Mouse (Mus musculus) embryonic fibroblast, embryonic 13.5 days (primary cell): Measurements from ENCODE around the gene Cacng1. TPM values are rescaled to one million over a fixed set of nuclear protein-coding genes. Genes with fewer than 3 reads are reported as not detected.

Source experiments
- H3K27ac ChIP-seq: 2 replicates; pipeline ENCODE4 v1.5.1; 2012; ENCODE audit warnings: low read length, control low read depth, inconsistent platforms; ENCODE audit not compliant: insufficient read depth
- H3K4me1 ChIP-seq: 2 replicates; pipeline ENCODE4 v1.6.1; 2011; ENCODE audit warnings: low read length; ENCODE audit not compliant: control insufficient read depth, insufficient read depth
- H3K4me3 ChIP-seq: 2 replicates; pipeline ENCODE4 v1.5.1; 2011; ENCODE audit warnings: mild to moderate bottlenecking, control low read depth, low read length; ENCODE audit not compliant: insufficient read depth
- CTCF ChIP-seq: IDR thresholded peaks from 2 replicates; pipeline ENCODE4 v1.5.1; 2011; ENCODE audit warnings: mild to moderate bottlenecking, control low read depth, low read length, moderate library complexity, borderline replicate concordance; ENCODE audit not compliant: insufficient read depth
- POLR2A ChIP-seq: IDR thresholded peaks from 2 replicates; pipeline ENCODE4 v1.6.1; 2011; ENCODE audit warnings: low read depth, mild to moderate bottlenecking, control low read depth, low read length, moderate library complexity
- polyA plus RNA-seq: library from polyadenylated mRNA; stranded (reverse); fragments of >200 nt; gene quantifications from 2 replicates; pipeline ENCODE4 v1.2.4, GENCODE M21; 2011; ENCODE audit warnings: low read depth; ENCODE audit not compliant: missing spikeins, insufficient read length

Cacng1 gene
- polyA plus RNA-seq: not detected in 2 replicates

GRCm38 (mm10) chr11:107716332-107716938, at the start of gene Cacng1:
Gene Cacng1, minus strand, starts transcription at chr11:107716522.
- no peaks in the 10 kb centered on the region for H3K4me1 ChIP-seq

DNA sequence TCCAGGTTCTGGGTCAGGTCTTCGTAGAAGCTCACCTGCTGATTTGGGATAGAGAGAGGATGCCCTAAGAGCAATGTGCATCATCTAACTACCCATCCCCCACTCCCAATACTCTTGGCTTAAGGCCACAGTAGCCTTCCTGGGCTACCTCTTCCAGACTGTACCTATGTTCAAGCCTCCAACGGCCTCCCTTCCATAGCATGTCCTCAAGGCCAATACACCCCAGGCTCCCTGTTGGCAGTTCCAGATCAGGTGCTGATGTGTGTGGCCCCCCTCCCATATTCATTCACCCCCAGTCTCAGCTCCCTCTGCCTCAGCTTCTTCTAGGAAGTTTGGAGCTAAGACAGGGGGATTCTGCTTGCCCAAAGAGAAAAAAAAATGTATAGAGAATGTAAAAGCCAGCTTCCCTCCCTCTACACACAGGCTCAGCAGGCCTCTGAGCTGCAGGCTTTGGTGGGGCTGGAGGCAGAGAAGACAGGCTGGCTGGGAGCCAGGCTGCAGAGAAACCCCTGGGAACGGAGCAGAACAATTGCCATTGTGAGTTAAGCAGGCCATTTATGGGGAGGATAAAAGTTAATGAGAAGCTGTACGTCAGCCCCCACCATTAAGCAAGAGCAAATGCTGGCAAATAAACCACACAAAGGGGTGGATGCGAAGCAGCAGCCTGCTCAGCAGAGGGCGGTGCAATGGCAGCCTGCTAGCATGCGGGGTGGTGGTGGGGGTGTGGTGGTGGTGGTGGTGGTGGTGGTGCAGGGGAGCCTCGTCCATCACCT, 46.6 kb upstream of the Cacng1 start:
- H3K27ac ChIP-seq: no peak overlapping the region
- TF ChIP-seq POLR2A (no peak), CTCF (no peak)

More at GRCm38 (mm10) chr11:107716332-107716938, at the start of gene Cacng1:
- TF ChIP-seq CTCF (no peak), POLR2A (no peak)
- Histone ChIP-seq H3K4me3 (no peak within 1 kb of the TSS), H3K27ac (no peak within 1 kb of the TSS)

GRCm38 (mm10) chr11:107761790-107762500, 45.6 kb upstream of the Cacng1 start:
- TF ChIP-seq CTCF: no peak
- no peak for TF ChIP-seq POLR2A
- H3K4me1 ChIP-seq: no peaks in the 10 kb centered on the region
- H3K27ac ChIP-seq: no peak overlapping the region
- no peak overlapping the region for H3K4me3 ChIP-seq

More for the DNA sequence above, 46.6 kb upstream of the Cacng1 start:
- H3K4me3 ChIP-seq: no peak overlapping the region
- H3K4me1 ChIP-seq: no peaks in the 10 kb centered on the region

GRCm38 (mm10) chr11:107760001-107760400, 43.7 kb upstream of the Cacng1 start:
- TF ChIP-seq CTCF: no peak
- TF ChIP-seq POLR2A: no peak
- H3K4me3 ChIP-seq: no peak overlapping the region
- no peak overlapping the region for H3K27ac ChIP-seq
- no peaks in the 10 kb centered on the region for H3K4me1 ChIP-seq

- no peak for TF ChIP-seq POLR2A
- TF ChIP-seq CTCF: no peak
- no peak overlapping the region for H3K4me3 ChIP-seq
- no peaks in the 10 kb centered on the region for H3K4me1 ChIP-seq
- no peak overlapping the region for H3K27ac ChIP-seq
These were observed 43.2 kb upstream of the Cacng1 start for GRCm38 (mm10) chr11:107759516-107759915.

DNA sequence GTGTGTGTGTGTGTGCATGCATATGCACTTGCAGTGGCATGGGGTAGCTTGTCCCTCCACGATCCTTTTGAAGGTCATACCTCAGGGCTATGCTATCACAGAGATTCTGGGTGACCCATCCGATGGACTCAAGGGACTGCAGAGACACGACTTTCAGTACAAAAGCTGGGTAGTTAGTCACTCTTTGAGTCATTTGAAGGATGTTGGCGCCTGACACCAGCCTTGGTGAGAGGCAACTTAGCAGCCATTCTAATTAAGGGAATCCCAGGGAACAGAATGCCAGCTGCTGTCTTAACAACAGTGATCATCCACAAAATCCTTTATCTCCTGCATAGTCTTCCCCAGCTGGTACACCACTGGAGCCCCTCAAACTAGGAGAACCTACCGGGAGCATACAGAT, 32.8 kb upstream of the Cacng1 start:
- Histone ChIP-seq H3K4me3 (no peak overlapping the region), H3K27ac (no peak overlapping the region), H3K4me1 (peaks cover 2% of the 10 kb centered on the region; the same call in 1 of the 2 replicates)
- no peak for TF ChIP-seq CTCF
- TF ChIP-seq POLR2A: no peak

- Histone ChIP-seq H3K27ac (no peak overlapping the region), H3K4me3 (no peak overlapping the region), H3K4me1 (peaks cover 2% of the 10 kb centered on the region; the same call in 1 of the 2 replicates)
- no peak for TF ChIP-seq POLR2A
- no peak for TF ChIP-seq CTCF
These were observed 32.1 kb upstream of the Cacng1 start for GRCm38 (mm10) chr11:107748243-107749035.

DNA sequence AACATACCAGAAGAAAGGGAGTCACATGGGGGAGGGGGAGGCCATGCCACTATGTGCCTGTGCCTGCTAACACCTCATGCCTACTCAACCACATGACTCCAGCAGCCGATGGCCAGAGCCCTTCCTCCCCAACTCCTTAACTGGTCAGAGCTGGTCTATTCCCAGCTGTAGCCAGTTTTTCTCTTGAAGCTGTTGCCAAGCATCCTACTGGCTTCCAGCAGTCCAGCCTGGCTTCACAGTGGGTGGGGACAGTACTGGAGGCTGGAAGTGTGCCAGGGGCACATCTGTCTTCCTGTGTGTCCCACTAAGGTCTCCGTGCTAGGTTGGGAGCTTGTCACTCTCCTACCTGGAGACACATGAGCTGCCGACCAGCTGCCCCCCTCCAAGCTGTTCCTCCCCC, 26.8 kb upstream of the Cacng1 start:
- Histone ChIP-seq H3K4me1 (no peaks in the 10 kb centered on the region), H3K27ac (no peak overlapping the region), H3K4me3 (no peak overlapping the region)
- TF ChIP-seq CTCF: no peak
- no peak for TF ChIP-seq POLR2A
